Mouse (Mus musculus) embryo, embryonic 10 days (tissue): ENCODE results near the gene Fam149b.
A peak's percentile ranks its signal among the peaks of the same experiment; 100 is the strongest.

Source experiments
- DNase-seq: peaks from one replicate; pipeline ENCODE4 v3.0.0-alpha.2; 2015; ENCODE audit warnings: low spot score

Fam149b gene

DNA sequence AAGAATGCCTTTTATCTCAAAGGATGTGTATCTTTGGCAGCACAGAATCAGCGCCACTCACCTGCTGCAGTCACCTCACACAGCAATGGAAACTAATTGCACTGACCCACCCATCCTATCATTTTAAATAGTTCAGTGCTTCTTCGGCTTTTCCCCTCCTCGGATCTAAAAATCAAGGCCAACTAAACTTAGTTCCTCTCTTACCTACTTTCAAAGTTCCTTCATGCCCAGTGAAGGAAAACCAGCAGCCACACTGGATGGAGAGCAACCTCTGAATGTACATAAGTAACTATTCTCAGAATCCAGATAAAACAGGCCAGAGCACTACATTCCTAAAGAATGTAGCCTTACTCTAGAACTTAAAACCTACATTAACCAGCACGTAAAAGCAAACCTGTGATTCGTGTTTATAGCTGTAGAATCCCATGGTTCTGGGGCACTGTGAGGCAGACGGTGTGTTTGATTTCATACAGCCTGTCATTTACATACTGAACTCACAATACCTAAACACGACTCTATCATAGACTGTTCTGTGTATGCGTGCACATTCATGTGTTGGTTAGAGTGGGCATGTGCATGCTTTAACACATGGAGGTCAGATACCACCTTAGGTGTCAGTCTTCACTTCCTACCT lies 41.6 kb downstream of the Fam149b start:
- no peak for DNase-seq

DNA sequence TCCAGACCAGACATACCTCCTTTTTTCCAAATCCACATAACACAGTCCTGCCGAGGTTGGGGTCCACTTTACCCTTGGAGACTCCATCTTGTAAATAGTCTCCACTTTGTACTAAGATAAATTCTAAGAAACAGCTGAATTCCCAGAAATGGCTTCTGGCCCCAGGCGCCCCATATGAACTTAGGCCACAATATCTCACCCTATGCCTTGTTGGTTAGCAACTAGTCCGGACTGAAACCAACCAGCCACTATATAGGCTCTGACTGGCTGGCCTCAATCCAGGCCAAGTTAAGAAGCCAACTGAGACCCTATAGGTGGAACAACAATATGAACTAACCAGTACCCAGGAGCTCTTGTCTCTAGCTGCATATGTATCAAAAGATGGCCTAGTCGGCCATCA lies 44.4 kb downstream of the Fam149b start:
- DNase-seq, result no peak

DNA sequence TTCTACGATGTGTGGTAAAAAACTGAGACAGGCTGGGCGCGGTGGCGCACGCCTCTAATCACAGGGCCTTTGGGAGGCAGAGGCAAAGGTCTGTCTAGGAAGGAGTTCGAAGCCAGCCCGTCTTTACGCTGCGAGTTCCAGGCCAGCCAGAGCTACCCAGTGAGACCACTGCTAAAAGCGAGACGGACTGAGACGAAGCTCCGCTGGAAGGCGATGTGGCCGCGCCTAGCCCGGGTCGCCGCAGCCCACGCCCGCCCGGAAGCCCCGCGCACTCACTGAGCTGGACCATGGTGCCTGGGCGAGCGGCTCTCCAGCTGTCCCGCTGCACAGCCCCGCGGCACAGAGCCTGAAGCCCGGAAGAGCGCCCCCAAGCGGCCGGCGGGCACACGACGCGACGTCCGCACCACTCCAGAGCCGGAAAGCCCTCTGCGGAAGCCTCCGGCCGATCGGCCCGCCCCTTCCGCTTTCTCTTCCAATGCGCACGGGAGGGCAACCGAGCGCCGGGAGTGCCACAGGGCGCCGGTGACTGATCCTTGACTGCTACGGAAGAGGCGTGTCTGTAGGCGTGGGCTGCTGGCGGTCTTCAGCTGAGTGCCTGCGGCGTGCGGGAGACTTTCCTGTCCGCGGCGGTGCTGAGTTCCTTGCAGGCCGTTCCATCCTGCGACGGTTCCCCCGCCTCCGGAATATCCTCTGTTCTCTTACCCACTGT lies 45.4 kb downstream of the Fam149b start, which contains the start of gene Mrps16:
TSS of gene Mrps16 (minus strand) at position 430 of the 709 bp plus-strand sequence.
- DNase-seq, result peak; percentile 97

DNA sequence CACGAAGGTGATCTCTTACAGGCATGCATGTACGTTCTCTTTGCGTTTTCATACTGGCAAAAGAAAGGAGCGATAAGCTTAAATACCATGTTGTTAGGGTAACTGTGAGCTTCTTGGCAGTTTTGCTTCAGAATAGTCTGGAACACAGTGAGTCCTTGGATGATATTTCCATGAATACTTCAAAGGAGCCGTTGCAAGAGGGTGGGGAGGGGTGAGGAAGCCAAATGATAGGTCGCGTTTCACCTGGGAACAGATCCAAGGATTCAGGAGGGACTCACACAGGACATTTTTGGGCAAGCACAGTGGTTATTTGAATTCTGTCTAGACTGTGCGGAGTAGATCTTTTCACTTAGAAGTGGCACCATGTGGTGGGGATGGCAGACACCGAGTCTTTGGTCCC lies 49.3 kb downstream of the Fam149b start:
- no peak for DNase-seq

DNA sequence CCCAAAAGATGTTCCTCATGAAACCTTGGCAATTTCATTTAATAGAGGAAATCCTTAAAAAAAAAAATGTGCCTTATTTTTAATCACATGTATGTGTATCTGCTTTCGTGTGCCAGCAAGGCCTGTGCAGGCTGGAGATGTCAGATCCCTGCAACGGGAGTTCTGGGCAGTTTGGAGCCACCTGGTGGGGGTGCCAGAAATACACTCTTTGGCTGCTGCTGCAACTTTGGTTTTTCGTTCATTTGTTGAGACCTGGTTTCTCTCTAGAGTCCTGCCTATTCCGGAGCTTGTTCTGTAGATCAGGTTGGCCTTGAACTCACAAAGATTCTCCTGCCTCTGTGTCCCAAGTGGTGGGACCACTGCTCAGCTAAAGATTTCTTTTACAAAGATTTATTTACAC lies 50.9 kb downstream of the Fam149b start:
- DNase-seq, result peak; percentile 23

DNA sequence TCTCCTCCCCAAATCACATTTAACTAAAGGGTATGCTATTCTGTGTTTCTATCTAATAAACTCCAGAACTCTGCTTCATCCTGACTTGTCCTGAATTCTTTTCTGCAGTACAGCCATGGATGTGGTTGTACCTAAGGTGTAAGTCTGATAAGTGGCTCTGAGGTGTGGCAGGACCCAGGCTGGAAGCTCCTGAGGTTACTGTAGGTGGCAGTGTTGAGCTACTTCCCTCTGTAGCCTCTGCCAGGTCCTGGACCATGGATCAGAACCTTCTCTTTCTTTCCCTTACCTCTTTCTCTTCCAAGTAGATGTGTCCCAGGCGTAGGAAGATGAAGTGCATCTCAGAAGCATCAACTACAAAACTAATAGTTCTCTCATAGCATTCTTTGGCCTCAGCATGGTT lies 52.1 kb downstream of the Fam149b start:
- peak; percentile 42 for DNase-seq

DNA sequence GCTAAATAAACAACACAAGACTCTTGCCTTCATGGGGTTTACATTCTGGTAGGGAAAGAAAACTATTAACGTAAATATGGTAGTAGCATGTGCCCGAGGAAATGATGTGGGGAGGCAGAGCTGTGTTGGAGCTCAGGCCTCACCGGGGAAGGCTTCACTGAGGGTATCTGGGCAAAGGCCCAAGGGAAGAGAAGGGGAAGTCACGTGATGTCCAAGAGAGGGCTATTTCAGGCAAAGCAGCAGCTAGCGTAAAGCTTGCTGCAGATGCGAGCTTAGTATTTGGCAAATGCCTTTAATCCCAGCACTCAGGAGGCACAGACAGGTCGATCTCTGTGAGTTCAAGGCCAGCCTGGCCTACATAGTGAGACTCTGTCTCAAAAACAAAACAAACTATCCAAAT lies 74.3 kb downstream of the Fam149b start:
- DNase-seq, result no peak

DNA sequence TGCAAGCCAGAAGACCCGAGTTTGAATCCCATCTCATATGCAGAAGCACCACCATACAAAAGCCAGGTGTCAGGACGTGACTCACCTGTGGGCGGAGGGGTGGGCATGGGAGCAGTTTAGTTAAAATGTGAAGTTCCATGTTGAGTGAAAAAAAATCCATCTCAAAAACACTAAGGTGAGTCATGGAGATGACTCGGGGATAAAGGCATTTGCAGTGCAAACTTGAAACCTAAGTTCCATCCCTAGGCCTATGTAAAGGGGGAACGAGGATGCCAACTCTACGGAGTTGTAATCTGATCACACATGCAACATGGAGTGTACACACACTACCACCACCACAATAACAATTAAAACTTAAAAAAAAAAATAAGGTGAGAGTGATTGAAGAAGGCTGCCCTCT lies 75.1 kb downstream of the Fam149b start:
- DNase-seq, result no peak

DNA sequence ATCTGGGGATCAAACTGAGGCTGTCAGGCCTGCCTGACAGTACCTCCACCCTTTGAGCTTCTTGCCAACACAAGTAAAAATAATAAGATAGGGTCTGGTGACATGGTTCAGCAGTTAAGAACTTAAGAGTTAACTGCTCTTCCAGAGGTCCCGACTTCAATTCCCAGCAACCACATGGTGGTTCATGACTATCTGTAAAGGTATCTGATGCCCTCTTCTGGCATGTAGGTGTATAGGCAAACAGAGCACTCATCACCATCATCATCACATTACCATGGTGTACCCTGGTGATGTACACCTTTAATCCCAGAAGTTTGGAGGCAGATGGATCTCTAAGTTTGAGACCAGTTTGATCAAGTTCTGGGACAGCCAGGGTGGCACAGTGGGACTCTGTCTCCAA lies 80.6 kb downstream of the Fam149b start:
- no peak for DNase-seq

DNA sequence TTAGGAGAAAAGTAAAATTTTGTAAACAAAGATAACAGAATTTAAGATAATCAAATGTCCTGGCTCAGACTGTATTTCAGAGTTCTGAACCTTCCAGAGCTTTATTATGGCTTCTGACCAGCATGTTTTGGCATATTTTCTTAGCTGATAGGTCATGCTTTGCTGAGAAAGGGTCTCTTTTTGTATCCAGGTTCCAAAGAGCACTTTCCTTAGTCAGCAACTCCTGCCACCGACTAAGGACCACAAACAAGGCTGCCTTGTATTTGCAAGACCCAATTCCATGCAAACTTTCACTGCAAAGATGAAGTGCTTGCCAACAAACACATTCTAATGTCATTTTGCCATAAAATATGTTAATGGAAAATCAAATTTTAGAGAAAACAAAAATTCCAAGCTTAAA lies 81.9 kb downstream of the Fam149b start:
- no peak for DNase-seq

DNA sequence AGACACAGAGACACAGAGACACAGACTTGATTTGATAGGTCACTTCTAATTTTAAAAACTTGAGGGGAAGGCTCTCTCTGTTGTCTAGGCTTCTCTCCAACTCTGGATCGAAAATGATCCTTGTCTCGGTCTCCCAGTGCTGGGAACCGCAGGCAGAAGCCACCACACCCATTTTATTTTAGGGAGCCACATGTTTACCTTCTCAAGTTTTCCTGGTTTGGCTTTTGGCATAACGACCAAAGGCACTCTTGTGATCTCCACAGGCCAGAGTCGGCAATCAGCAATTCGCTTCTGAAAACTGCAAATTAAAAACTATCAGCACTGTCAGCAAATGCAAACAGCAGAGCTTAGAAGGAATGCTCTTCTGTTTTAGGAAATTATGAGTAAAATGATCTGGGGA lies 83.8 kb downstream of the Fam149b start:
- no peak for DNase-seq

DNA sequence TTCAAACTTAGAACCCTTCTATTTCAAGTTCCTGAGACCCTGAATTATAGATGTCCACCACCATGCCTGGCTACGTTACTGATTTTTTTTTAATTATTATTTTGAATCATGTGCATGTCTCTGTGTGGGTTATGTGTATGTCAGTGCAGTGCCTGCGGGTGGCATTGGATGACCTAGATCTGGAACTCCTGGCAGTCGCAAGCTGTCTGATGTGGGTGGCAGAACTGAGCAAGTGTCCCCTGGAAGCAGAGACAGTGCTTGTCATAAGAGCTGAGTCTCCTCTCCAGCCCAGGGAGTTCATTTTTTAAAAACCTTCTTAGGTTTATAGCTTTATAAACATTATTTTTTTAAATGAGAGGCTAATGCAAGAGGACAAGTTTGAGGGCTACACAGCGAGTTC lies 84.5 kb downstream of the Fam149b start:
- no peak for DNase-seq
